Mouse (Mus musculus) heart, embryonic 13.5 days (tissue): ENCODE results near the gene Lrrc51. TPM values are rescaled to one million over a fixed set of nuclear protein-coding genes. Genes with fewer than 3 reads are reported as not detected.

Experiments
- ATAC-seq: fragments of 200-750 bp; cut with Nextera tagmentation; 2 replicates; pipeline ENCODE4 v1.8.0; 2017; ENCODE audit warnings: moderate TSS enrichment; ENCODE audit not compliant: insufficient number of reproducible peaks, low FRiP score, low TSS enrichment; ENCODE audit errors: extremely low read depth
- H3K27ac ChIP-seq: fragments of 300-500 bp; sonication (generic); replicated peaks from 2 replicates; pipeline ENCODE4 v1.5.1; 2015; ENCODE audit warnings: moderate library complexity, mild to moderate bottlenecking, inconsistent platforms
- H3K27me3 ChIP-seq: fragments of 300-500 bp; sonication (generic); replicated peaks from 2 replicates; pipeline ENCODE4 v1.6.1; 2015; ENCODE audit warnings: mild to moderate bottlenecking, inconsistent platforms
- H3K36me3 ChIP-seq: fragments of 300-500 bp; sonication (generic); 2 replicates; pipeline ENCODE4 v1.6.1; 2015; ENCODE audit warnings: mild to moderate bottlenecking, inconsistent platforms
- H3K4me1 ChIP-seq: fragments of 300-500 bp; sonication (generic); 2 replicates; pipeline ENCODE4 v1.6.1; 2015; ENCODE audit warnings: inconsistent platforms
- H3K4me2 ChIP-seq: fragments of 300-500 bp; sonication (generic); 2 replicates; pipeline ENCODE4 v1.6.1; 2015; ENCODE audit warnings: inconsistent platforms, mild to moderate bottlenecking, moderate library complexity
- H3K4me3 ChIP-seq: fragments of 300-500 bp; sonication (generic); 2 replicates; pipeline ENCODE4 v1.5.1; 2015; ENCODE audit warnings: moderate library complexity, mild to moderate bottlenecking, inconsistent platforms
- H3K9ac ChIP-seq: fragments of 300-500 bp; sonication (generic); 2 replicates; pipeline ENCODE4 v1.6.1; 2015; ENCODE audit warnings: inconsistent platforms, mild to moderate bottlenecking, moderate library complexity
- H3K9me3 ChIP-seq: fragments of 300-500 bp; sonication (generic); 2 replicates; pipeline ENCODE4 v1.6.1; 2016; ENCODE audit warnings: inconsistent platforms
- WGBS: fragments of 180-500 bp; shearing (Covaris S2); methylation state at CpG from one replicate; pipeline ENCODE4 v1.1.7; 2015; ENCODE audit warnings: mixed read lengths; 5-methylcytosine and 5-hydroxymethylcytosine counted together
- polyA plus RNA-seq: library from polyadenylated mRNA; unstranded; fragments of >200 nt; fragmentation: Nextera tagmentation; extraction: Ambion mirVana; gene quantifications from 2 replicates; pipeline ENCODE4 v1.2.1, GENCODE M21; 2015

Gene Lrrc51
- polyA plus RNA-seq, 1 experiment from 2014 or later, result 5.1 TPM

DNA sequence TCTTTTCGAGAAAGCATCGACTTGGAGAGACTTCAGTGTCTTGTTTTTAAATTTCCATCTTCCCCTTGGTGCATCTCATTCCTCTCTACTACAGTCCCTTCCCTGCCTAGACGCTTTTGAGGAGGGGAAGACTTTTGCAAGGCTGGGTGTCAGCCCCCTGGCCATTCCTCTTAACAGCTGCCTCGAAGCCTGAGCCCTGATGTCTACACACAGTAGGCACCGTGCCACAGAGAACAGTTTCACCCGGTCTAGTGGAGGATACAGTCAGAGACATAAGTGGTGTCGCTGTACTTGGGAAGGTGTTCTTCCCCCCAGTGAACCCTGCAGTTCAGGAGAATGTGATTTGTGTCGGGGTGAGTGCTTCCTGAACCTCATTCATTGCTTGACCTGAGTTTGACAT lies 27.0 kb downstream of the Lrrc51 start:
- no peaks in the 10 kb centered on the region for H3K27me3 ChIP-seq
- peaks cover 4% of the 10 kb centered on the region; the same call in 1 of the 2 replicates for H3K9me3 ChIP-seq
- 57% methylated on average over 8 of the region's 8 CpGs for WGBS
- ATAC-seq, result no peak
- peak overlapping the region; percentile 74 for H3K4me2 ChIP-seq
- H3K27ac ChIP-seq, result peak overlapping the region; percentile 95
- peaks cover 33% of the 10 kb centered on the region for H3K36me3 ChIP-seq
- peak overlapping the region; percentile 88 for H3K9ac ChIP-seq
- H3K4me1 ChIP-seq, result peaks cover 36% of the 10 kb centered on the region
- peak overlapping the region; percentile 67 for H3K4me3 ChIP-seq

DNA sequence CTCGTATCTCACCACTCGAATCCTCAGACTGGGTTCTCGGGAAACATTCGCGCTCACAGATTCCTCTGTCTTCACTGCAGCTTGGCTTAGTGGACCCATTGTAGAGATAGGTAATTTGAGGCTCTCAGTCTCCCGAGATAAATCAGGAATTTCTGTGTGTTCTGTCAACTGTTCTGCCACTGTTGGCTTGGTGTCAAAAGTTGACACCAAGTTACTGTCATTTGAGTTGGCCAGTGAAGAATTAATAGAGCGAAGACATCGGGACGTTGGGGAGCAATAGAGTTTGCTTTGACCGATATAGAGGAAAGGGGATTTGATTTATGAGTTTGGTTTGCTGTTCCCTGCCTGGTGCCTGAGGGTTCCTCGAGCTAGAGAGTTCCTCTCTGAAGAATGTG lies 27.4 kb downstream of the Lrrc51 start, which contains the start of gene Tomt:
Gene Tomt, minus strand, starts transcription at position 73 of the 395 bp plus-strand sequence.
- Histone ChIP-seq H3K27me3 (no peaks in the 10 kb centered on the region), H3K9me3 (peaks cover 4% of the 10 kb centered on the region; the same call in 1 of the 2 replicates), H3K36me3 (peaks cover 29% of the 10 kb centered on the region), H3K4me3 (peak within 1 kb of the TSS; percentile 67), H3K4me1 (peaks cover 36% of the 10 kb centered on the region), H3K4me2 (peak within 1 kb of the TSS; percentile 74), H3K27ac (peak within 1 kb of the TSS; percentile 95), H3K9ac (peak within 1 kb of the TSS; percentile 88)
- no peak for ATAC-seq
- 13% methylated on average over 11 of the region's 11 CpGs for WGBS

DNA sequence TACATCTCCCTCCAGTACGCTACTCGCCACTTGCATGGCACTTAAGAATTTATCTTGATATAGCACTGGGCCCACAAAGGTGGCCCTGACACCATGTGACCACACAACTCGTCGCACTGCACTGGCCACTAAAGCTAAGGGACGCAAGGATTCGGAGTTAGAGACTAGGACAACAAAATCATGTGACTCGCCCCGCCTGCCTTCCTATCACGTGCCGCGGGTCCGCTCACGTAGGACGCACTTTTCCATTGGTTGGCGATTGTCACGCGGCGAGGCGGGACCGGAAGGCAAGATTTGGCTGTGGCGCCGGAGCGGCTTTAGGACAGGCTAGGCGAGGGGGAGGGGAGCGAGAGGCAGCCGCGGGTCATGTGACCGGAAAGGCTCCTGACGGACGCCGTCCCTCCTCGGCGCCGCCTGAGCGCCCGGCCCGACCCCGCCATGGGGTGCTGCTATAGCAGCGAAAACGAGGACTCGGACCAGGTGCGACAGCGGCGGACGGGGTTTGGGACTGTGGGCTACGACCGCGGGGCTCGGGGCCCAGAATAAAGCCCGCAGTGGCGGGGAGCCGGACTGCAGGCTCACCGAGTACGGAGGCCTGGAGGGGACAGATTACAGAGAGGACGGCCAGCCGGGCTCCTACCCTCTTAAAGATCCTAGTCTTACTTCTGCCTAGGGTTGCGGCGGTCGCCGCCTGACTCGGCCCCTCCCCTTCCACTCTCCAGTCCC lies 28.0 kb downstream of the Lrrc51 start, which contains the start of gene Lamtor1:
Gene Lamtor1, plus strand, starts transcription at position 344 of the 726 bp plus-strand sequence.
- ATAC-seq, result peak; percentile 97
- under 1% methylated on average over 61 of the region's 61 CpGs for WGBS
- peaks cover 23% of the 10 kb centered on the region for H3K36me3 ChIP-seq
- peak within 1 kb of the TSS; percentile 95 for H3K27ac ChIP-seq
- H3K9ac ChIP-seq, result peak within 1 kb of the TSS; percentile 88
- peaks cover 4% of the 10 kb centered on the region; the same call in 1 of the 2 replicates for H3K9me3 ChIP-seq
- H3K4me2 ChIP-seq, result peak within 1 kb of the TSS; percentile 74
- H3K4me1 ChIP-seq, result peaks cover 36% of the 10 kb centered on the region
- H3K4me3 ChIP-seq, result peak within 1 kb of the TSS; percentile 67
- no peaks in the 10 kb centered on the region for H3K27me3 ChIP-seq

DNA sequence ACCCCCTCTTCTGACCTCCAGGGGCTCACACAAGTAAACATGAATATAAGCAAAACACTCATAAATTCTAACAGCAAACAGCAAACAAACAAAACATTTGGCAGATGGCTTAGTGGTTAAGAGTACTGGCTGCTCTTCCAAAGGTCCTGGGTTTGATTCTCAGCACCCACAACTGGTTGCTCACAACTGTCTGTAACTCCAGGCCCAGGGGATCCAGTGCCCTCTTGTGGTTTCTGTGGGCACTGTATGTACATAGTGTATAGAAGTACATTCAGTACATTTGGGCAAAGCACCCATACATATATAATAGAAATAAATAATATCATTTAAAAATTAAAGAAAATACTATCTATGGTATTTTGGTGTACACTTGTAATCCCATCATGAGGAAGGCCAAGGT lies 30.8 kb downstream of the Lrrc51 start:
- H3K9ac ChIP-seq, result no peak overlapping the region
- H3K27ac ChIP-seq, result no peak overlapping the region
- ATAC-seq, result no peak
- no peak overlapping the region for H3K4me2 ChIP-seq
- no peak overlapping the region for H3K4me3 ChIP-seq
- H3K9me3 ChIP-seq, result peaks cover 4% of the 10 kb centered on the region; the same call in 1 of the 2 replicates
- peaks cover 25% of the 10 kb centered on the region for H3K36me3 ChIP-seq
- H3K27me3 ChIP-seq, result no peaks in the 10 kb centered on the region
- peaks cover 23% of the 10 kb centered on the region for H3K4me1 ChIP-seq

DNA sequence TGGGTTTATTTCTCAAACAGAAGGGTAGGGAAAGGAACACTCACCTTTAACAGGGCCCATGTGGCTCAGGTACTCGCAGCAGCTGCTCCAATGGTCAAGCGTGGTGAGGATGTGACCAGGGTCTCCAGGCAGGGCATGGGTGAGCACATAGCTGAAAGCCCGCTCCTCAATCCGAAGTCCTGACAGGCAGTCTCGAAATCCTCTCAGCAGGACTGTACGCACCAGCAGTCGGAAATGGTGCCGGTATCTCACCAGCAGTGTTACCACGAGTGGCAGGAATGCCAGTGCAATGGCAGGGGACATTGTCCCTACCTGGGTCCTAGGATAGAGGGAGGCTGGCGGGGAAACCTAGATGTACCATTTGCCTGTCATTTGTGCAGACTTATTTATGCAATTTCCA lies 31.7 kb downstream of the Lrrc51 start:
- H3K9ac ChIP-seq, result no peak overlapping the region
- H3K27ac ChIP-seq, result no peak overlapping the region
- WGBS, result 92% methylated on average over 10 of the region's 10 CpGs
- no peak for ATAC-seq
- peaks cover 25% of the 10 kb centered on the region for H3K36me3 ChIP-seq
- H3K27me3 ChIP-seq, result no peaks in the 10 kb centered on the region
- H3K4me2 ChIP-seq, result no peak overlapping the region
- peaks cover 4% of the 10 kb centered on the region; the same call in 1 of the 2 replicates for H3K9me3 ChIP-seq
- no peak overlapping the region for H3K4me3 ChIP-seq
- H3K4me1 ChIP-seq, result peaks cover 21% of the 10 kb centered on the region

DNA sequence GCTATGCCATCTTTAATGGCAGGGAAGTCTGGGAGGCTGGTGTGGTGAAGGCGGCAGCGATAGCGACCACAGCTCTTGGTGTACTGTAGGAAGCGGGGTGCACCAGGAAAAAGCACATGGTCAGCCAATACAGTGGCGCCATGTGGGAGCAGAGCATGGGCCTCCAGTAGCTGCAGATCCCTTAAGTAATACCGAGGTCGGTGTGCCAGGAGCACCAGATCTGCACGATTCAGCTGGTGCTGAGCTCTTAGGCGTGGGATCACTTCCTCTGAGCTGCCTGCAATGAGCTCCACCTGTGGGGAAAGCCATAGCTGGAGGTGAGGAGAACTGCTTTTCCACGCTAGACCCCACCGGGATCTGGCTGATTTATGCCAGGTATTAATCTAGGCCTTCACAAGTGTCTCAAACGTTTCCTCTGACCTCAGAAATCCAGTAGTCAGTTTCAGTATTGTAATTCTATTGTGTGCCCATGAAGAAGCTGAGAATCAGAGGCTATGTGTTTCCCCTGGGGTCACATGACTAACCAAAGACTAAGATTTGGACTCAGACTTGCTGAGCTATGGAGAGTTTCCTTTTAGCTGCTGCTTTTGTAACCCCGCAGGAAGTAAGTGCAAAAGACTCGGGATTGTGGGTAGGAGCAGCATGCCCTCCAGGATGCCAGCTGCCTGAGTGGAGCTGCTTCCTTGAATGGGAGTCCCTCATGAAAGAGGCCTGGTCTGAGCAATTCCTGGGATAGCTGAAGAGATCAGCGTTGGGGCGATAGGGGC lies 33.2 kb downstream of the Lrrc51 start:
- Histone ChIP-seq H3K27ac (no peak overlapping the region), H3K27me3 (no peaks in the 10 kb centered on the region), H3K4me1 (peaks cover 14% of the 10 kb centered on the region), H3K4me2 (no peak overlapping the region), H3K9ac (0 out of 2 replicates have a peak overlapping the region, but pooled peaks have one; percentile 8), H3K36me3 (peaks cover 25% of the 10 kb centered on the region), H3K4me3 (no peak overlapping the region), H3K9me3 (peaks cover 4% of the 10 kb centered on the region; the same call in 1 of the 2 replicates)
- no peak for ATAC-seq
- 90% methylated on average over 16 of the region's 16 CpGs for WGBS

DNA sequence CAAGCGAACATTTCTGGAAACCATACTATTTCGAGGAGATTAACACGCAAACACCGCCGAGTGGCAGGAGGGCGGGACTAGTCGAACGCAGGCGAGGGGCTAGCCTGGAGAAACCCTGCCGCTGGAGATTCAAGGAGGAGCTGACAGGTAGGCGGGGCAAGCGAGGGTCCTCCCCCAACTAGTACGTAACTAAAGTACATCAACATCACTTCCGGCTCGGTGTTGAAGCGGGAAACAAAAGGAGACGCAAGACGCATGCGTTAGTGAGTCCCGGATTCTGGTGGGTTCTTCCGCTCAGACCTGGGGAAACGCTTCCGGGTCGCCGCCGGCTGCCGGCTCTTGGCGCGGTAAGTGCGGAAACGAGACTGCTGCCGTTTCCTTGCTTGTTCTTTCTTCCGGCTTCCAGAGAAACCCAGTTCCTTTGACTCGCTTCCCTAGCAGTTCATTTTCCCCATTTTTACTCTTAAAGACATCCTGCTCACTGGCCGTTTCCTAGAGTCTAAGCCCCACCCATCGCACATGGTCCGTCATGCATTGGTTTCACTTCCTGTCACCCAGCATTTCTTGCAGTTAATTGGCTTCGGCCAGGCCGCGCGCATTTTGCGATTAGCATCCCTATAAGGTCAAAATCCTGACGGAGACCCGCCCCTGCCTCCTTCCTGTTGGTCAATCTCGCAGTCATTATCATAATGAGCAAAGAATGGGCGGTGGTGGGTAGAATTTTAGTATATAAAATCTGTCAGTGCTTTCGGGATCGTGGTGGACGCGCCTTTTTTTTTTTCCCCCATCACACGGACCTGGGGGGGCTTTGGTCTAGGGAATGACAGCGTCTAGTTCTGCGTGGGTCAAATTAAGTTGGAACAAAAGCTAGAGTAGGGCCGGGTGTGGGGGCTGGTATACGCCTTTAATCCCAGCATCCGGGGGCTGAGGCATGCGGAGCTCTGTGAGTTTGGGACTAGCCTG lies 37.3 kb downstream of the Lrrc51 start:
- peak overlapping the region; percentile 89 for H3K27ac ChIP-seq
- H3K36me3 ChIP-seq, result peaks cover 14% of the 10 kb centered on the region
- H3K4me1 ChIP-seq, result peaks cover 9% of the 10 kb centered on the region
- no peaks in the 10 kb centered on the region for H3K27me3 ChIP-seq
- peak; percentile 95 for ATAC-seq
- peak overlapping the region; percentile 73 for H3K4me2 ChIP-seq
- H3K9ac ChIP-seq, result peak overlapping the region; percentile 82
- peak overlapping the region; percentile 66 for H3K4me3 ChIP-seq
- under 1% methylated on average over 57 of the region's 57 CpGs for WGBS
- no peaks in the 10 kb centered on the region for H3K9me3 ChIP-seq

DNA sequence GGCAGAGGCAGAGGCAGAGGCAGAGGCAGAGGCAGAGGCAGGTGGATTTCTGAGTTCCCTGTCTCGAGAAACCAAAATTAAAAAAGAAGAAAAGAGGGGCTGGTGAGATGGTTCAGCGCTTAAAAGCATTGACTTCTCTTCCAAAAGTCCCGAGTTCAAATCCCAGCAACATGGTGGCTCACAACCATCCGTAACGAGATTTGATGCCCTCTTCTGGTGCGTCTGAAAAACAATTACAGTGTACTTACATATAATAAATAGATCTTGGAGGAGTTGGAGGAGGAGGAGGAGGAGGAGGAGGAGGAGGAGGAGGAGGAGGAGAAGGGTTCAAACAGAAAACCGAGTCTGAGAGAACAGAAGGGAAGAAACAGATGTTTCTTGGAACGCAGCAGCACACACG lies 38.0 kb downstream of the Lrrc51 start:
- H3K4me2 ChIP-seq, result peak overlapping the region; percentile 73
- peak overlapping the region; percentile 66 for H3K4me3 ChIP-seq
- peaks cover 14% of the 10 kb centered on the region for H3K36me3 ChIP-seq
- 34% methylated on average over 9 of the region's 9 CpGs for WGBS
- peak overlapping the region; percentile 89 for H3K27ac ChIP-seq
- peak overlapping the region; percentile 80 for H3K9ac ChIP-seq
- H3K9me3 ChIP-seq, result no peaks in the 10 kb centered on the region
- no peak for ATAC-seq
- H3K4me1 ChIP-seq, result peaks cover 9% of the 10 kb centered on the region
- no peaks in the 10 kb centered on the region for H3K27me3 ChIP-seq

DNA sequence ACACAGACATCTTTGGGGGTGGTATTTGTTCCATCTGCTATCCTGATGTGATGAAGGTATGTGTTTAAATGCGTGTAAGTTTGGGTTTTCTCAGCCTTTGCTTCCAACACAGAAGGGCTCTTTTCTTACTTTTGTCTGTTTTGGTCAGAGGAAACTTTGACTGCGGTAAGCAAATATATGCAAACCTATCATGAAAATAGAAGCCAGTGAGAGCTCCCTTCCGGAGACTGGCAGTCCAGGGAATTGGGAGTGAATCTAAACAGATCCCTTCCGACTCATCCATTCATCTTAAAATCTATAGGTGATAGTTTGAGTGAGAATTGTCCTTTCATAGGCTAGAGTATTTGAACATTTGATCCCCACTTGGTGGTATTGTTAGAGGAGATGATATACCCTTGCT lies 45.2 kb downstream of the Lrrc51 start:
- H3K4me3 ChIP-seq, result no peak overlapping the region
- H3K27ac ChIP-seq, result no peak overlapping the region
- ATAC-seq, result no peak
- no peak overlapping the region for H3K4me2 ChIP-seq
- no peaks in the 10 kb centered on the region for H3K36me3 ChIP-seq
- no peak overlapping the region for H3K9ac ChIP-seq
- 0 out of 2 replicates have a peak, but pooled peaks cover 3% of the 10 kb centered on the region for H3K27me3 ChIP-seq
- H3K9me3 ChIP-seq, result no peaks in the 10 kb centered on the region
- no peaks in the 10 kb centered on the region for H3K4me1 ChIP-seq
- 75% methylated on average over 4 of the region's 4 CpGs for WGBS

DNA sequence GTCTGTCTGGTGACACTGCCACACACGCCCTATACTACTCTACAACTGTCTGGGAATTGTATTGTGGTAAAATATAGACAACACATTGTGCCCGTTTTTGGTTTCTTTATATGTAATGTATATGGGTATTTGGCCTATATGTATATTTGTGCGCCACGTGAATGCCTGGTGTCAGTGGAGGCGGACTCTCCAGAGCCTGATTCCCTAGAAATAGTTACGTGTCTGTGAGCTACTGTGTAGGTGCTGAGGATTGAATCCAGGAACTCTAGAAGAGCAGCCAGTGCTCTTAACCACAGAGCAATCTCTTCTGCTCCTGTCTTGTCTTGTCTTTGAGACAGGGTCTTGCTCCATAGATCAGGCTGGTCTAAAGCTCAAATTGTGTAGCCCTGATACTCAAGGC lies 47.4 kb downstream of the Lrrc51 start:
- 72% methylated on average over 6 of the region's 6 CpGs for WGBS
- Histone ChIP-seq H3K4me3 (no peak overlapping the region), H3K27ac (no peak overlapping the region), H3K4me2 (no peak overlapping the region), H3K9me3 (no peaks in the 10 kb centered on the region), H3K27me3 (0 out of 2 replicates have a peak, but pooled peaks cover 3% of the 10 kb centered on the region), H3K9ac (no peak overlapping the region), H3K4me1 (no peaks in the 10 kb centered on the region), H3K36me3 (no peaks in the 10 kb centered on the region)
- no peak for ATAC-seq
